Mouse (Mus musculus): ENCODE data around the gene Gcgr. TPM values are rescaled to one million over a fixed set of nuclear protein-coding genes. Genes with fewer than 3 reads are reported as not detected.
"Not testable (repeated sequence)": the region's sequence is repeated elsewhere in the genome, so short reads cannot be mapped to it uniquely, and the experiment has no call there.

The Gcgr gene
- polyA plus RNA-seq, 1 experiment = 1.3 TPM

GRCm38 (mm10) chr11:120552736-120553135 is 22.2 kb downstream of the Gcgr start:
- no peak overlapping the region for H3K27ac ChIP-seq (ENCODE audit: control insufficient read depth, insufficient read depth, low read depth, low read length, poor library complexity)
- H3K4me3 ChIP-seq (replicated peaks; ENCODE audit: control insufficient read depth, low read depth, low read length) = no peak overlapping the region
- 61% methylated on average over 5 of the region's 5 CpGs for WGBS
- H3K4me1 ChIP-seq (ENCODE audit: control insufficient read depth, insufficient read depth, low read length) = peaks cover 4% of the 10 kb centered on the region
- TF ChIP-seq POLR2A (IDR thresholded peaks at IDR 0.05; ENCODE audit: borderline replicate concordance, control insufficient read depth, low read depth, low read length) (no peak), CTCF (IDR thresholded peaks at IDR 0.05; ENCODE audit: control insufficient read depth, insufficient read depth, low read length) (no peak)

- H3K27ac ChIP-seq (ENCODE audit: control insufficient read depth, insufficient read depth, low read depth, low read length, poor library complexity) = no peak overlapping the region
- peaks cover 3% of the 10 kb centered on the region for H3K4me1 ChIP-seq (ENCODE audit: control insufficient read depth, insufficient read depth, low read length)
- WGBS = 76% methylated on average over 7 of the region's 7 CpGs
- H3K4me3 ChIP-seq (replicated peaks; ENCODE audit: control insufficient read depth, low read depth, low read length) = no peak overlapping the region
- TF ChIP-seq CTCF (IDR thresholded peaks at IDR 0.05; ENCODE audit: control insufficient read depth, insufficient read depth, low read length) = no peak
- TF ChIP-seq POLR2A (IDR thresholded peaks at IDR 0.05; ENCODE audit: borderline replicate concordance, control insufficient read depth, low read depth, low read length) = no peak
Measured at GRCm38 (mm10) chr11:120554834-120555233, 24.3 kb downstream of the Gcgr start.

DNA sequence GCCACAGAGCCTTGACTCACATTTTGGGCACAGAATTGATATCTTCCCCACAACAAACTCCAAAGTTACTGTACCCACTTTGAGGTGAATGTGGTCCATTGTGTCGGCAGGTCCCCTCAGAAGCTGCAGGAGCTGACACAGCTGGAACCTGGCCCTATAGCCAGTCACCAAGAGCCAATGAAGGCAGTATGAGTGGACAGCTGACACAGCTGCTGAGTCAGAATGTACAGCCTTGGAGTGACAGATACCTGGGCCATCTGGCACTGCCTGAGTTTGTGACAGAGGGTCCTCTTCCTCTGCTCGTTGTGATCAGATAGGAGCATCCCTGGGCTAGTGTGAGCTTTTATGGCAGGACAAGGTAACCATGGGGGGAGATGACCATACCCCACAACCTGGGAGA is 24.8 kb downstream of the Gcgr start:
- Histone ChIP-seq H3K4me1 (ENCODE audit: control insufficient read depth, insufficient read depth, low read length) (no peaks in the 10 kb centered on the region; the same call in 1 of the 2 replicates), H3K27ac (ENCODE audit: control insufficient read depth, insufficient read depth, low read depth, low read length, poor library complexity) (no peak overlapping the region), H3K4me3 (replicated peaks; ENCODE audit: control insufficient read depth, low read depth, low read length) (no peak overlapping the region)
- TF ChIP-seq POLR2A (IDR thresholded peaks at IDR 0.05; ENCODE audit: borderline replicate concordance, control insufficient read depth, low read depth, low read length) (no peak), CTCF (IDR thresholded peaks at IDR 0.05; ENCODE audit: control insufficient read depth, insufficient read depth, low read length) (no peak)
- whole genome bisulfite sequencing = 63% methylated on average over 2 of the region's 2 CpGs

DNA sequence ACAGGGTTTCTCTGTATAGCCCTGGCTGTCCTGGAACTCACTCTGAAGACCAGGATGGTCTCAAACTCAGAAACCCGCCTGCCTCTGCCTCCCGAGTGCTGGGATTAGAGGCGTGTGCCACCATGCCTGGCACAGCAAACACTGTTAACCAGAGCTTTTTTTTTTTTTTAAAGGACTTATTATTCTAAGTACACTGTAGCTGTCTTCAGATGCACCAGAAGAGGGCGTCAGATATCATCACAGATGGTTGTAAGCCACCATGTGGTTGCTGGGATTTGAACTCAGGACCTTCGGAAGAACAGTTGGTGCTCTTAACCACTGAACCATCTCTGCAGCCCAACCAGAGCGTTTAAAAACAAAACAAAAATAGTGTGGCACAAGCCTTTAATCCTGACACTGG is 28.3 kb downstream of the Gcgr start:
- not testable (repeated sequence) for H3K27ac ChIP-seq (ENCODE audit: control insufficient read depth, insufficient read depth, low read depth, low read length, poor library complexity); H3K4me3 ChIP-seq (replicated peaks; ENCODE audit: control insufficient read depth, low read depth, low read length); H3K4me1 ChIP-seq (ENCODE audit: control insufficient read depth, insufficient read depth, low read length)
- 77% methylated on average over 6 of the region's 6 CpGs for WGBS

- Histone ChIP-seq H3K4me1 (ENCODE audit: control insufficient read depth, insufficient read depth, low read length) (no peaks in the 10 kb centered on the region), H3K4me3 (replicated peaks; ENCODE audit: control insufficient read depth, low read depth, low read length) (no peak overlapping the region), H3K27ac (ENCODE audit: control insufficient read depth, insufficient read depth, low read depth, low read length, poor library complexity) (no peak overlapping the region)
- no peak for TF ChIP-seq POLR2A (IDR thresholded peaks at IDR 0.05; ENCODE audit: borderline replicate concordance, control insufficient read depth, low read depth, low read length)
- no peak for TF ChIP-seq CTCF (IDR thresholded peaks at IDR 0.05; ENCODE audit: control insufficient read depth, insufficient read depth, low read length)
- WGBS = 86% methylated on average over 13 of the region's 13 CpGs
Measured at GRCm38 (mm10) chr11:120560952-120561728, 30.6 kb downstream of the Gcgr start.

GRCm38 (mm10) chr11:120562949-120563348 is 32.5 kb downstream of the Gcgr start:
- Histone ChIP-seq H3K4me1 (ENCODE audit: control insufficient read depth, insufficient read depth, low read length) (no peaks in the 10 kb centered on the region), H3K27ac (ENCODE audit: control insufficient read depth, insufficient read depth, low read depth, low read length, poor library complexity) (no peak overlapping the region), H3K4me3 (replicated peaks; ENCODE audit: control insufficient read depth, low read depth, low read length) (no peak overlapping the region)
- 94% methylated on average over 13 of the region's 13 CpGs for WGBS
- TF ChIP-seq POLR2A (IDR thresholded peaks at IDR 0.05; ENCODE audit: borderline replicate concordance, control insufficient read depth, low read depth, low read length) (no peak), CTCF (IDR thresholded peaks at IDR 0.05; ENCODE audit: control insufficient read depth, insufficient read depth, low read length) (no peak)

GRCm38 (mm10) chr11:120565114-120565513 is 34.6 kb downstream of the Gcgr start:
- TF ChIP-seq CTCF (IDR thresholded peaks at IDR 0.05; ENCODE audit: control insufficient read depth, insufficient read depth, low read length) (no peak), POLR2A (IDR thresholded peaks at IDR 0.05; ENCODE audit: borderline replicate concordance, control insufficient read depth, low read depth, low read length) (no peak)

DNA sequence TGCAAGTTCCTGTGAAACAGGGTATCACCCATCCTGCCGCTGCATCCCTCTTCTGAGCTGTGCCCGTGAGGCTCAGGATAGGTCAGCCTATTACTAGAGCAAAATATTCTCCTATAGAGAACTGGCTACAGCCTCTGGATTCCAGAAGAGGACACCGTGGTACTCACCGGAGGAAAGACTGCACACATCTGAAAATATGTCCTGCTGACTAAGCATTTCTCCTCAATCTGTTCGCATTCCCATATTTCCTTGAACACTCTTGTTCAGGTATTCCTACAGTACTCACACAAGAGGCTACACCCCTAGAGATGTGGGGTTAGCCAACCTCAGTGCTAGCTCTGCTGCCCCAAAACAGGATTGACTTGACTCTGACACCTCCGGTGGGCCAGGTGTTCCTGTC is 37.8 kb downstream of the Gcgr start:
- no peak overlapping the region for H3K4me3 ChIP-seq (replicated peaks; ENCODE audit: control insufficient read depth, low read depth, low read length)
- 87% methylated on average over 6 of the region's 6 CpGs for WGBS

More at GRCm38 (mm10) chr11:120565114-120565513, 34.6 kb downstream of the Gcgr start:
- no peak overlapping the region for H3K4me3 ChIP-seq (replicated peaks; ENCODE audit: control insufficient read depth, low read depth, low read length)
- 78% methylated on average over 9 of the region's 9 CpGs for WGBS
- H3K4me1 ChIP-seq (ENCODE audit: control insufficient read depth, insufficient read depth, low read length) = no peaks in the 10 kb centered on the region
- no peak overlapping the region for H3K27ac ChIP-seq (ENCODE audit: control insufficient read depth, insufficient read depth, low read depth, low read length, poor library complexity)

GRCm38 (mm10) chr11:120571122-120571521 is 40.6 kb downstream of the Gcgr start:
- H3K4me1 ChIP-seq (ENCODE audit: control insufficient read depth, insufficient read depth, low read length) = peaks cover 3% of the 10 kb centered on the region; the same call in 1 of the 2 replicates
- H3K4me3 ChIP-seq (replicated peaks; ENCODE audit: control insufficient read depth, low read depth, low read length) = no peak overlapping the region
- H3K27ac ChIP-seq (ENCODE audit: control insufficient read depth, insufficient read depth, low read depth, low read length, poor library complexity) = no peak overlapping the region
- WGBS = 31% methylated on average over 3 of the region's 3 CpGs
- no peak for TF ChIP-seq POLR2A (IDR thresholded peaks at IDR 0.05; ENCODE audit: borderline replicate concordance, control insufficient read depth, low read depth, low read length)
- TF ChIP-seq CTCF (IDR thresholded peaks at IDR 0.05; ENCODE audit: control insufficient read depth, insufficient read depth, low read length) = no peak

More for the DNA sequence above, 37.8 kb downstream of the Gcgr start:
- TF ChIP-seq POLR2A (IDR thresholded peaks at IDR 0.05; ENCODE audit: borderline replicate concordance, control insufficient read depth, low read depth, low read length) (no peak), CTCF (IDR thresholded peaks at IDR 0.05; ENCODE audit: control insufficient read depth, insufficient read depth, low read length) (no peak)
- Histone ChIP-seq H3K4me1 (ENCODE audit: control insufficient read depth, insufficient read depth, low read length) (peaks cover 2% of the 10 kb centered on the region; the same call in 1 of the 2 replicates), H3K27ac (ENCODE audit: control insufficient read depth, insufficient read depth, low read depth, low read length, poor library complexity) (no peak overlapping the region)

Measured in bone marrow, adult 2 months (tissue).